Mouse (Mus musculus) cortical plate, adult 2 months (tissue): ENCODE measurements around the gene Ddx5. TPM values are rescaled to one million over a fixed set of nuclear protein-coding genes. Genes with fewer than 3 reads are reported as not detected.

ENCODE experiments used
- H3K27ac ChIP-seq: fragments of 200-500 bp; 2 replicates; pipeline ENCODE4 v1.5.1; 2012; ENCODE audit warnings: low read length, control low read depth, inconsistent platforms; ENCODE audit not compliant: insufficient read depth
- H3K4me1 ChIP-seq: fragments of 200-500 bp; 2 replicates; pipeline ENCODE4 v1.6.1; 2011; ENCODE audit warnings: low read length; ENCODE audit not compliant: control insufficient read depth, insufficient read depth
- H3K4me3 ChIP-seq: fragments of 200-500 bp; 2 replicates; pipeline ENCODE4 v1.5.1; 2011; ENCODE audit warnings: mild to moderate bottlenecking, low read length, control low read depth; ENCODE audit not compliant: insufficient read depth
- CTCF ChIP-seq: fragments of 200-500 bp; IDR thresholded peaks from 2 replicates; pipeline ENCODE4 v1.5.1; 2011; ENCODE audit warnings: mild to moderate bottlenecking, control low read depth, low read length; ENCODE audit not compliant: insufficient read depth; ENCODE audit errors: extremely low read depth
- POLR2A ChIP-seq: fragments of 200-500 bp; IDR thresholded peaks from 2 replicates; pipeline ENCODE4 v1.6.1; 2011; ENCODE audit warnings: mild to moderate bottlenecking, low read length, control low read depth; ENCODE audit not compliant: insufficient read depth; ENCODE audit errors: extremely low read depth
- polyA plus RNA-seq: library from polyadenylated mRNA; depleted of rRNA; stranded (reverse); fragments of >200 nt; gene quantifications from 2 replicates; pipeline ENCODE4 v1.2.3, GENCODE M21; 2012; rRNA removed

Ddx5 gene
- polyA plus RNA-seq, 1 experiment = 408 TPM

GRCm38 (mm10) chr11:106737178-106737621, 51.8 kb downstream of the Ddx5 start:
- Histone ChIP-seq H3K27ac (peak overlapping the region; percentile 11; the same call in 1 of the 2 replicates), H3K4me1 (peaks cover 3% of the 10 kb centered on the region; the same call in 1 of the 2 replicates), H3K4me3 (no peak overlapping the region)
- TF ChIP-seq POLR2A (peak; percentile 20; the same call in 1 of the 2 replicates), CTCF (no peak)

- TF ChIP-seq CTCF = no peak
- no peak for TF ChIP-seq POLR2A
- Histone ChIP-seq H3K4me3 (no peak overlapping the region), H3K27ac (no peak overlapping the region), H3K4me1 (peaks cover 3% of the 10 kb centered on the region; the same call in 1 of the 2 replicates)
These were observed 52.4 kb downstream of the Ddx5 start for GRCm38 (mm10) chr11:106736614-106737013.

GRCm38 (mm10) chr11:106730714-106731113, 58.3 kb downstream of the Ddx5 start:
- H3K4me1 ChIP-seq = peaks cover 2% of the 10 kb centered on the region; the same call in 1 of the 2 replicates
- TF ChIP-seq CTCF (no peak), POLR2A (no peak)
- H3K27ac ChIP-seq = no peak overlapping the region
- H3K4me3 ChIP-seq = no peak overlapping the region

Other genes with a start within 250 kb of the Ddx5 start
- gene Tex2, start 175.8 kb downstream of the Ddx5 start, polyA plus RNA-seq = 57.3 and 58.2 TPM in 2 replicates
- 20.4 TPM in 2 replicates for gene Pecam1, start 38.6 kb downstream of the Ddx5 start, polyA plus RNA-seq
- gene Milr1, start 38.0 kb downstream of the Ddx5 start, polyA plus RNA-seq = 0.23 and 0.38 TPM in 2 replicates
- gene Polg2, start 9.6 kb downstream of the Ddx5 start, polyA plus RNA-seq = 3.8 and 4.8 TPM in 2 replicates
- gene Cep95, start 67 bp upstream of the Ddx5 start, polyA plus RNA-seq = 15.5 and 21.0 TPM in 2 replicates
- gene Smurf2, start 131.5 kb upstream of the Ddx5 start, polyA plus RNA-seq = 13.7 and 13.8 TPM in 2 replicates
- gene Kpna2, start 210.4 kb upstream of the Ddx5 start, polyA plus RNA-seq = 30.6 and 32.4 TPM in 2 replicates
- 3.8 and 4.3 TPM in 2 replicates for gene 1810010H24Rik, start 236.5 kb upstream of the Ddx5 start, polyA plus RNA-seq